Mouse (Mus musculus): ENCODE measurements around the gene Cryzl1.
"Not testable (repeated sequence)": the region's sequence is repeated elsewhere in the genome, so short reads cannot be mapped to it uniquely, and the experiment has no call there.

Cryzl1 gene

GRCm38 (mm10) chr16:91645420-91645819 is 83.4 kb downstream of the Cryzl1 start:
- not testable (repeated sequence) for DNase-seq (ENCODE audit: low read depth, low spot score)

GRCm38 (mm10) chr16:91644901-91645300 is 83.9 kb downstream of the Cryzl1 start:
- peak; percentile 31 for DNase-seq (ENCODE audit: low read depth, low spot score)

GRCm38 (mm10) chr16:91640171-91640570 is 88.6 kb downstream of the Cryzl1 start:
- DNase-seq (ENCODE audit: low read depth, low spot score), result no peak

GRCm38 (mm10) chr16:91639636-91640035 is 89.1 kb downstream of the Cryzl1 start:
- DNase-seq (ENCODE audit: low read depth, low spot score), result no peak
